Mouse (Mus musculus): ENCODE data around the gene Ubc. TPM values are rescaled to one million over a fixed set of nuclear protein-coding genes. Genes with fewer than 3 reads are reported as not detected.
A peak's percentile ranks its signal among the peaks of the same experiment; 100 is the strongest.
"Not testable (repeated sequence)": the region's sequence is repeated elsewhere in the genome, so short reads cannot be mapped to it uniquely, and the experiment has no call there.

Gene Ubc
- 327 and 848 TPM in 2 replicates for polyA plus RNA-seq (2012; rRNA removed)

DNA sequence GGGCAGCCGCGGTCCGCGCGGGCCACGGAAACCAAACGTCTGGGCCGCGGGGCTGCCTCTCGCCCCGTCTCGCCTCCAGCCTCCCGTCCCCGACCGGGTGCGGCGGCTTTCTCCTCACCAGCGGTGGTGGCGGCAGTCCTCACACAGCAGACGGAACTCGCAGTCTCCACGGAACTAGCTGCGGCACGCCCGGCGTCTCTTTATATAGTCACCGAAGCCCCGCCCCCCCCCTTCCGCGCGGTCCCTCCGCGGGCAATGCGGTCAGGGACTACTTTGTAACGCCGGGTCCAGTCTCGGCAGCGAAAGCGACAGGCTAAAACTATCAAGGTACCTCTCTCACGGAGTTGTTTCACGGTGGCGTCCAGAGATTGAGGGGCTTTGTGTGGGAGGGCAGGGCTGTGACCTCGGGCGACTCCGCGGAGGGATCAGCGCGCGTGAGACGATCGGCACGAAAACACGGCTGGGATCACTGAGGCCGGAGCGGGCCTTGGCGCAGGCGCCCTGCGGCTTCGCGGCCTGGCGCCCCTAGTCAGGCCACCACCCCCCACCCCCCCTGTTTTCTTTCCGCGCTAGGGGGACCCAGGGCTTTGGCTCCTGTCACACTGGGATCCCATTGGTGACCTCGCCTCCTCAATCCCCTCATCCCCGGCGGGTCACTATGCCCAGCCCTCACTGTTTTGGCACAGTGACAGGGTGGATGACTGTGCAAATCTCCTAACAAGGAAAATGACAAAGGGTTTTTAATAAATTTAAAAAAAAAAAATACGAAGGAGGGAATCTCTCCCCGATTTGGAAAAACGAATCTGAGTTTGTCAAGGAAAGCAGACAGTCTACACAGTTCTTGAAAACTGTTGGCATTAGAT is at the start of gene Ubc:
Gene Ubc (minus strand): TSS at position 624 of the 863 bp plus-strand sequence.
- H3K4me1 ChIP-seq (ENCODE audit: control insufficient read depth, insufficient read depth, insufficient read length, low read length), result peaks cover 9% of the 10 kb centered on the region
- no peaks in the 10 kb centered on the region for H3K27me3 ChIP-seq (ENCODE audit: control insufficient read depth, insufficient read depth, low read length)
- TF ChIP-seq CTCF (IDR thresholded peaks at IDR 0.05; ENCODE audit: extremely low read depth, insufficient read length, insufficient replicate concordance, low read depth, low read length) (no peak), POLR2A (IDR thresholded peaks at IDR 0.05; ENCODE audit: low read depth, low read length) (peak; percentile 100)
- H3K4me3 ChIP-seq (ENCODE audit: low read depth, low read length), result peak within 1 kb of the TSS; percentile 98
- peaks cover 19% of the 10 kb centered on the region for H3K36me3 ChIP-seq (ENCODE audit: control insufficient read depth, insufficient read depth, low read length)
- H3K27ac ChIP-seq (ENCODE audit: insufficient read depth, low read depth, low read length), result peak within 1 kb of the TSS; percentile 99
- 1% methylated on average over 69 of the region's 69 CpGs for WGBS

DNA sequence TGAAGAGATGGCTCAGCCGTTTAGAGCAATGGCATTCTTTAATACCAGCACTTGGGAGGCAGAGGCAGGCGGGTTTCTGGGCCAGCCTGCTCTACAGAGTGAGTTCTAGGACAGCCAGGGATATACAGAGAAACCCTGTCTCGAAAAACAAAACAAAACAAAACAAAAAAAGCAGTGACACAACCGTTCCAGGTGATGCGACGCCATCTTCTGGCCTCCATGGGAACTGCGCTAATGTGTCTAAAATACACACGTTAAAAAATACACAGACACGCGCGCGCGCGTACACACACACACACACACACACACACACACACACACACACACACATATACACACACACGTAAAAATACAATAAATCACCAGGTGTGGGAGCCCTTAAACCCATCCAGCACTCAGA is 44.3 kb upstream of the Ubc start:
- H3K4me1 ChIP-seq (ENCODE audit: control insufficient read depth, insufficient read depth, insufficient read length, low read length), result peaks cover 13% of the 10 kb centered on the region; the same call in 1 of the 2 replicates
- not testable (repeated sequence) for H3K4me3 ChIP-seq (ENCODE audit: low read depth, low read length); H3K27ac ChIP-seq (ENCODE audit: insufficient read depth, low read depth, low read length); H3K27me3 ChIP-seq (ENCODE audit: control insufficient read depth, insufficient read depth, low read length)
- 60% methylated on average over 15 of the region's 15 CpGs for WGBS
- peaks cover 14% of the 10 kb centered on the region for H3K36me3 ChIP-seq (ENCODE audit: control insufficient read depth, insufficient read depth, low read length)

DNA sequence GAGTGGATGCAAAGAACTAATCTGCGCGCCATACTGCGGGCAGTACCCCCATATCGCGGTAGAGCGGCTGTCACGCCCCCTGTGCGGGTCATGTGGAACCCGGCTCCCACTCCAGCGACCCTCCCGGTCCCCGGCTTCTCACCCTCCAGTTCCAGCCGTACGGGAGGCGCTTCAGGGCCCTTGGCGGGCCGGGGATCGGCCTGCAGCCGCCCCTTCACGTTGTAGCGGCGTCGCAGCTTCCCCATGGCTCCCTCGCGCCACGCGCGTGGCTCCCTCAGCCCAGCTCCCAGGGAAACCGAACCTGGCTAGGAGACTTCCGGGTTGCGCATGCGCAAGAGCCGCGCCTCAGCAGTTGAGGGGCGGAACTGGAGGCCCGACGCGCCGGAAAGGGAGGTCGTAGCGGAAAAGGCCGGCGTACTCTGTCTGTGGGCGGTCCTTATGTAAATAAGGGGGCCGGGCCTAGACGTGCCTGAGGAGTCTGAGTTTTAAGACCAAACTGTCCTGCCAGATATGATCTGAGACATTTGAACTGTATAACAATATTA is 43.9 kb upstream of the Ubc start, which contains the start of gene Dhx37:
Gene Dhx37 (minus strand): TSS at position 329 of the 545 bp plus-strand sequence.
- Histone ChIP-seq H3K27ac (ENCODE audit: insufficient read depth, low read depth, low read length) (no peak within 1 kb of the TSS), H3K36me3 (ENCODE audit: control insufficient read depth, insufficient read depth, low read length) (peaks cover 19% of the 10 kb centered on the region), H3K4me1 (ENCODE audit: control insufficient read depth, insufficient read depth, insufficient read length, low read length) (peaks cover 13% of the 10 kb centered on the region; the same call in 1 of the 2 replicates), H3K27me3 (ENCODE audit: control insufficient read depth, insufficient read depth, low read length) (no peaks in the 10 kb centered on the region), H3K4me3 (ENCODE audit: low read depth, low read length) (peak within 1 kb of the TSS; percentile 83)
- peak; percentile 69 for TF ChIP-seq POLR2A (IDR thresholded peaks at IDR 0.05; ENCODE audit: low read depth, low read length)
- TF ChIP-seq CTCF (IDR thresholded peaks at IDR 0.05; ENCODE audit: extremely low read depth, insufficient read length, insufficient replicate concordance, low read depth, low read length), result no peak
- under 1% methylated on average over 46 of the region's 46 CpGs for WGBS

DNA sequence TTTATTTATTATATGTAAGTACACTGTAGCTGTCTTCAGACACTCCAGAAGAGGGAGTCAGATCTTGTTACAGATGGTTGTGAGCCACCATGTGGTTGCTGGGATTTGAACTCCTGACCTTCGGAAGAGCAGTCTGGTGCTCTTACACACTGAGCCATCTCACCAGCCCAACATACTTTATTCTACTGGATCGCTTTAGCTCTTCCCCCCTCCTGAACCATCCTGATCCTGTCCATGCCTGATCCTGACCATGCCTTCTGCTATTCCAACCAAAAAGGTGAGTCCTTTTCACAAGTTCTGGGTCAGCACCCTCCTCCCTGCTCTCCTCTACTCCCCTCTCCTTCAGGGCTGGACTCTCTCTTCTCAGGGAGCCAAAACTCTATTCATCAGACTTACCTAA is 42.3 kb upstream of the Ubc start:
- H3K36me3 ChIP-seq (ENCODE audit: control insufficient read depth, insufficient read depth, low read length), result peaks cover 31% of the 10 kb centered on the region
- H3K4me3 ChIP-seq (ENCODE audit: low read depth, low read length); H3K27ac ChIP-seq (ENCODE audit: insufficient read depth, low read depth, low read length); H3K27me3 ChIP-seq (ENCODE audit: control insufficient read depth, insufficient read depth, low read length): not testable (repeated sequence)
- WGBS, result 80% methylated on average over 2 of the region's 2 CpGs
- peaks cover 13% of the 10 kb centered on the region; the same call in 1 of the 2 replicates for H3K4me1 ChIP-seq (ENCODE audit: control insufficient read depth, insufficient read depth, insufficient read length, low read length)

DNA sequence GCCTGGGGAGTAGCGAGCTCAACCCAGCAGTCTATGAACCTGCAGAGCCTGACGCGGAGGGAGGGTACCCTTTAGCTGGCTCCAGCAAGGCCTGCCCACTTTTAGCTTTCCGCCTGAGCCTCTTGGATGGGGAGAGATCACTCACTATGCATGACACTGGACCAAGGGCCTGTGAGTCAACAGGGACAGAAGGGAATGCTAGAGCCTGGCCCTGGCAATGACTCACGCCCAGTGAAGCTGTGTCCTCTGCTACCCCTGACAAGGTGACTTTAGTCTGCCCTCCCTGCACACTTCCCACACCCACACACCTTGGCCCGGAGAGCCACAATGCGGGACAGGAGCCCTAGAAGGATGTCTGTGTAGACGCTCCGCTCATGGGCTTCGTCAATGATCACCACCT is 36.3 kb upstream of the Ubc start:
- 96% methylated on average over 10 of the region's 10 CpGs for WGBS
- Histone ChIP-seq H3K27me3 (ENCODE audit: control insufficient read depth, insufficient read depth, low read length) (no peaks in the 10 kb centered on the region), H3K27ac (ENCODE audit: insufficient read depth, low read depth, low read length) (no peak overlapping the region), H3K4me3 (ENCODE audit: low read depth, low read length) (no peak overlapping the region), H3K36me3 (ENCODE audit: control insufficient read depth, insufficient read depth, low read length) (peaks cover 74% of the 10 kb centered on the region), H3K4me1 (ENCODE audit: control insufficient read depth, insufficient read depth, insufficient read length, low read length) (no peaks in the 10 kb centered on the region)
- no peak for TF ChIP-seq POLR2A (IDR thresholded peaks at IDR 0.05; ENCODE audit: low read depth, low read length)
- no peak for TF ChIP-seq CTCF (IDR thresholded peaks at IDR 0.05; ENCODE audit: extremely low read depth, insufficient read length, insufficient replicate concordance, low read depth, low read length)

DNA sequence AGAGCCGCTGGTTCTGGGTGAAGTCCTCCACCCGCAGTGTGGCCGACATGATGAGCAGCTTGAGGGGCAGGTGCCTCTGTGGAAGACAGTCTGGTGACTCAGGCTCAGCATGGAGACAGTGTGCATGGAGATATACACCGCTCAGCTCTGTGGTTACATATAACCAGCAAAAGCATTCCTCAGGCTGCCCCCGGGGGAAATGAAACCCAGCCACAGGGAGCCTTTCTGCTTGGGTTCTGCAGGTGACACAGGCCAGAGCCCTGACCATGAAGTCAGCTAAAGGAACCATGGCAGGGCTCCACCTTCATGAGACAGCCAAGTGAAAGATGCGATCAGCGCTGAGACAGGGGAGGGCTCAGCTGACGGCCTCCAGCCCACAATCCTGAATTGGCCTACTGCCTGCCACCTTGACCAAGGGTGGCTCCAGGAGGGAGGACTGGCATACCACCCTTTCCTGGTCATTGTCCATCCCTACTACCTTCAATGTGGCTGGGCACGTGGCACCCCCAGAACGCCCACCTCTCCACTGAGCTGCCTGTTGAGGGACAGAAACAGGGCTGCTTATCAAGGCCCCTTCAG is 35.8 kb upstream of the Ubc start:
- no peaks in the 10 kb centered on the region for H3K4me1 ChIP-seq (ENCODE audit: control insufficient read depth, insufficient read depth, insufficient read length, low read length)
- H3K4me3 ChIP-seq (ENCODE audit: low read depth, low read length), result no peak overlapping the region
- peaks cover 78% of the 10 kb centered on the region for H3K36me3 ChIP-seq (ENCODE audit: control insufficient read depth, insufficient read depth, low read length)
- TF ChIP-seq CTCF (IDR thresholded peaks at IDR 0.05; ENCODE audit: extremely low read depth, insufficient read length, insufficient replicate concordance, low read depth, low read length), result no peak
- no peak for TF ChIP-seq POLR2A (IDR thresholded peaks at IDR 0.05; ENCODE audit: low read depth, low read length)
- no peak overlapping the region for H3K27ac ChIP-seq (ENCODE audit: insufficient read depth, low read depth, low read length)
- no peaks in the 10 kb centered on the region for H3K27me3 ChIP-seq (ENCODE audit: control insufficient read depth, insufficient read depth, low read length)
- 92% methylated on average over 10 of the region's 10 CpGs for WGBS

DNA sequence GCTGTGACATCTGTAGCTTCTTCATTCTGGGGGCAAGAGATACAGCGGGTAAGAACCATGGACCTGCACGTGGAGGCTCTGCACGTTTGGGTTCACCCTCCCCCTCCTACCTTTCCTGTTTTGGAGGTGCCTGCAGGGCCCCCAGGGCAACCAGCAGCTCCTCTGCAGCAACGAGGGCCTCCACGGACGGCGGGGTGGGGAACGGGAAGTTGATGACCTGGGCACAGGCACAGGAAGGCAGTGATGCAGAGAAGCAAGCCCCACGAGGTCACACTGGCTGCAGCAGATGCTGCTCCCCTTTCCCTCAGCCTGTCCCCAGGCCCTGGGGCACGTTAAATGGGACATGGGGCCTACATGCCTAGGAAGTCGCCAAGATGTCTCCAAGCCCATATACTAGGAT is 29.1 kb upstream of the Ubc start:
- WGBS, result 80% methylated on average over 11 of the region's 11 CpGs
- TF ChIP-seq POLR2A (IDR thresholded peaks at IDR 0.05; ENCODE audit: low read depth, low read length) (no peak), CTCF (IDR thresholded peaks at IDR 0.05; ENCODE audit: extremely low read depth, insufficient read length, insufficient replicate concordance, low read depth, low read length) (no peak)
- H3K4me1 ChIP-seq (ENCODE audit: control insufficient read depth, insufficient read depth, insufficient read length, low read length), result no peaks in the 10 kb centered on the region
- no peak overlapping the region for H3K27ac ChIP-seq (ENCODE audit: insufficient read depth, low read depth, low read length)
- H3K4me3 ChIP-seq (ENCODE audit: low read depth, low read length), result no peak overlapping the region
- H3K36me3 ChIP-seq (ENCODE audit: control insufficient read depth, insufficient read depth, low read length), result peaks cover 67% of the 10 kb centered on the region
- no peaks in the 10 kb centered on the region for H3K27me3 ChIP-seq (ENCODE audit: control insufficient read depth, insufficient read depth, low read length)

Measured in small intestine, adult 2 months (tissue).